Mouse (Mus musculus) stomach, embryonic 16.5 days (tissue): ENCODE measurements around the gene Sult1c2. TPM values are rescaled to one million over a fixed set of nuclear protein-coding genes. Genes with fewer than 3 reads are reported as not detected.
"Not testable (repeated sequence)": the region's sequence is repeated elsewhere in the genome, so short reads cannot be mapped to it uniquely, and the experiment has no call there.

ENCODE experiments used
- ATAC-seq: fragments of 200-750 bp; cut with Nextera tagmentation; 2 replicates; pipeline ENCODE4 v1.8.0; 2017; ENCODE audit warnings: moderate number of reproducible peaks, moderate TSS enrichment; ENCODE audit not compliant: insufficient read depth, low FRiP score
- H3K27ac ChIP-seq: fragments of 300-500 bp; sonication (generic); 2 replicates; pipeline ENCODE4 v1.5.1; 2014; ENCODE audit warnings: low read length
- H3K27me3 ChIP-seq: fragments of 300-500 bp; sonication (generic); 2 replicates; pipeline ENCODE4 v1.6.1; 2014; ENCODE audit warnings: low read length, control low read depth, mixed read lengths; ENCODE audit not compliant: control insufficient read depth, insufficient read depth
- H3K36me3 ChIP-seq: fragments of 300-500 bp; sonication (generic); 2 replicates; pipeline ENCODE4 v1.6.1; 2014; ENCODE audit warnings: low read length; ENCODE audit not compliant: control insufficient read depth, insufficient read depth
- H3K4me1 ChIP-seq: fragments of 300-500 bp; sonication (generic); 2 replicates; pipeline ENCODE4 v1.6.1; 2014; ENCODE audit warnings: low read length, control low read depth, mixed read lengths; ENCODE audit not compliant: control insufficient read depth, insufficient read depth
- H3K4me2 ChIP-seq: fragments of 300-500 bp; sonication (generic); 2 replicates; pipeline ENCODE4 v1.6.1; 2014; ENCODE audit warnings: low read depth, low read length, mixed read lengths
- H3K4me3 ChIP-seq: fragments of 300-500 bp; sonication (generic); replicated peaks from 2 replicates; pipeline ENCODE4 v1.5.1; 2014; ENCODE audit warnings: mild to moderate bottlenecking, low read length
- H3K9ac ChIP-seq: fragments of 300-500 bp; sonication (generic); 2 replicates; pipeline ENCODE4 v1.6.1; 2014; ENCODE audit warnings: low read length
- H3K9me3 ChIP-seq: fragments of 300-500 bp; sonication (generic); replicated peaks from 2 replicates; pipeline ENCODE4 v1.6.1; 2016; ENCODE audit warnings: low read length, control low read depth; ENCODE audit not compliant: control insufficient read depth
- WGBS: fragments of 180-500 bp; shearing (Covaris S2); extraction: QIAGEN DNeasy Blood & Tissue Kit; methylation state at CpG from one replicate; pipeline ENCODE4 v1.1.7; 2014; 5-methylcytosine and 5-hydroxymethylcytosine counted together
- polyA plus RNA-seq: library from polyadenylated mRNA; unstranded; fragments of >200 nt; fragmentation: Nextera tagmentation; extraction: Ambion mirVana; gene quantifications from 2 replicates; pipeline ENCODE4 v1.2.1, GENCODE M21; 2015

Gene Sult1c2
- polyA plus RNA-seq, 1 experiment from 2014 or later, result 5.7 TPM

- no peak overlapping the region for H3K9ac ChIP-seq
Measured at GRCm38 (mm10) chr17:53833366-53833765, 12.8 kb downstream of the Sult1c2 start.

GRCm38 (mm10) chr17:53803974-53804373 is 42.2 kb downstream of the Sult1c2 start:
- H3K4me1 ChIP-seq, H3K9ac ChIP-seq, H3K36me3 ChIP-seq, H3K27ac ChIP-seq, H3K4me2 ChIP-seq, H3K27me3 ChIP-seq, ATAC-seq, H3K4me3 ChIP-seq, H3K9me3 ChIP-seq: not testable (repeated sequence)
- 79% methylated on average over 16 of the region's 16 CpGs for WGBS

More at GRCm38 (mm10) chr17:53833366-53833765, 12.8 kb downstream of the Sult1c2 start:
- Histone ChIP-seq H3K36me3 (no peaks in the 10 kb centered on the region), H3K4me2 (no peak overlapping the region), H3K27me3 (no peaks in the 10 kb centered on the region), H3K4me3 (no peak overlapping the region), H3K9me3 (no peaks in the 10 kb centered on the region), H3K27ac (no peak overlapping the region), H3K4me1 (no peaks in the 10 kb centered on the region)
- 49% methylated on average over 3 of the region's 3 CpGs for WGBS
- ATAC-seq, result no peak

- H3K36me3 ChIP-seq, result no peaks in the 10 kb centered on the region
Measured at GRCm38 (mm10) chr17:53783381-53783780, 62.8 kb downstream of the Sult1c2 start.

More at GRCm38 (mm10) chr17:53783381-53783780, 62.8 kb downstream of the Sult1c2 start:
- H3K4me3 ChIP-seq, result no peak overlapping the region
- no peaks in the 10 kb centered on the region for H3K4me1 ChIP-seq
- no peak overlapping the region for H3K4me2 ChIP-seq
- WGBS, result 84% methylated on average over 1 of the region's 1 CpGs
- no peaks in the 10 kb centered on the region for H3K27me3 ChIP-seq
- H3K9me3 ChIP-seq, result no peaks in the 10 kb centered on the region
- H3K9ac ChIP-seq, result no peak overlapping the region
- H3K27ac ChIP-seq, result no peak overlapping the region
- no peak for ATAC-seq

Other genes with a start within 250 kb of the Sult1c2 start
- gene Sgo1, start 157.0 kb downstream of the Sult1c2 start, polyA plus RNA-seq, result 28.3 and 33.1 TPM in 2 replicates
- not detected in 2 replicates for gene Sult1c1, start 144.3 kb upstream of the Sult1c2 start, polyA plus RNA-seq